Mouse (Mus musculus) liver, postnatal 0 days (tissue): ENCODE measurements at regions not wholly inside any gene's neighbourhood (a gene's known extent, or its start where the extent isn't known, plus 50 kb on each side); places are given as distances from the start of the nearest gene placed in this dataset.

Experiments
- ATAC-seq: fragments of 200-750 bp; cut with Nextera tagmentation; 2 replicates; pipeline ENCODE4 v1.8.0; 2017; ENCODE audit warnings: mild to moderate bottlenecking, moderate library complexity
- DNase-seq: peaks from one replicate; pipeline ENCODE4 v3.0.0-alpha.2; 2016
- H3K27ac ChIP-seq: fragments of 300-500 bp; sonication (generic); 2 replicates; pipeline ENCODE4 v1.5.1; 2014; ENCODE audit warnings: antibody characterized with exemption, moderate library complexity, mild to moderate bottlenecking, low read depth
- H3K27me3 ChIP-seq: fragments of 300-500 bp; sonication (generic); 2 replicates; pipeline ENCODE4 v1.6.1; 2014; ENCODE audit warnings: low read length, control low read depth, mixed read lengths; ENCODE audit not compliant: insufficient read depth
- H3K36me3 ChIP-seq: fragments of 300-500 bp; sonication (generic); replicated peaks from 2 replicates; pipeline ENCODE4 v1.6.1; 2014; ENCODE audit warnings: mild to moderate bottlenecking, control low read depth, low read length, moderate library complexity, mixed read lengths; ENCODE audit not compliant: insufficient read depth
- H3K4me1 ChIP-seq: fragments of 300-500 bp; sonication (generic); 2 replicates; pipeline ENCODE4 v1.6.1; 2014; ENCODE audit warnings: antibody characterized with exemption, mild to moderate bottlenecking, control low read depth; ENCODE audit not compliant: insufficient read depth
- H3K4me2 ChIP-seq: fragments of 300-500 bp; sonication (generic); 2 replicates; pipeline ENCODE4 v1.6.1; 2014; ENCODE audit warnings: low read depth, mild to moderate bottlenecking, low read length, moderate library complexity, mixed read lengths
- H3K4me3 ChIP-seq: fragments of 300-500 bp; sonication (generic); 2 replicates; pipeline ENCODE4 v1.5.1; 2014; ENCODE audit warnings: low read depth, low read length
- H3K9ac ChIP-seq: fragments of 300-500 bp; sonication (generic); replicated peaks from 2 replicates; pipeline ENCODE4 v1.6.1; 2014; ENCODE audit warnings: mild to moderate bottlenecking, moderate library complexity
- H3K9me3 ChIP-seq: fragments of 300-500 bp; sonication (generic); 2 replicates; pipeline ENCODE4 v1.6.1; 2016; ENCODE audit warnings: mild to moderate bottlenecking, control low read depth, low read length, mixed read lengths
- CTCF ChIP-seq: sonication (generic); IDR thresholded peaks from 2 replicates; pipeline ENCODE4 v1.5.1; 2016; ENCODE audit warnings: antibody characterized with exemption, low read depth
- EP300 ChIP-seq: IDR thresholded peaks from 2 replicates; pipeline ENCODE4 v1.6.1; 2016; ENCODE audit warnings: antibody characterized with exemption, low read depth, mild to moderate bottlenecking
- WGBS: fragments of 180-500 bp; shearing (Covaris S2); extraction: QIAGEN DNeasy Blood & Tissue Kit; methylation state at CpG from one replicate; pipeline ENCODE4 v1.1.7; 2014; ENCODE audit not compliant: insufficient replicate concordance; 5-methylcytosine and 5-hydroxymethylcytosine counted together

DNA sequence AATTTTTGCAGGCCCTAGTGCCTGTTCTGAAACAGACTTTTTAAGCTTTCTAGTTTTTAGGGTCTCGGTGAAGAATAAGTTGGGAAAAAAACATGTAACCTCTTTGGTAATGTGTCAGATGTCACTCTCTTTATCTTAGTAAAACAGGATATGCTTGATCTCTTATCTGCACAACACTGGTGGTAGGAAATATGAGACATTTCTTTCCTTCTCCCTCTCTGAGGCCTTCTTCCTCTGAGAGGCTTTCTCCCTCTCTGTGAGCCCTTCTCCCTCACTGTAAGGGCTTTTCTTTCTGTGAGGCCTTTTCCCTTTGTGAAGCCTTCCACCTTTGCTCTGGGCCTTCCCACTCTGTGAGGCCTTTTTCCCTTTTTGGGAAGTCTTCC is 708.7 kb upstream of the Slit2 start:
- Histone ChIP-seq H3K27ac (no peak overlapping the region), H3K9me3 (no peaks in the 10 kb centered on the region), H3K36me3 (no peaks in the 10 kb centered on the region), H3K27me3 (no peaks in the 10 kb centered on the region), H3K9ac (no peak overlapping the region), H3K4me1 (no peaks in the 10 kb centered on the region), H3K4me3 (no peak overlapping the region), H3K4me2 (no peak overlapping the region)
- 44% methylated on average over 1 of the region's 1 CpGs for whole genome bisulfite sequencing
- TF ChIP-seq CTCF = no peak
- no peak for TF ChIP-seq EP300
- DNase-seq = no peak
- no peak for ATAC-seq

DNA sequence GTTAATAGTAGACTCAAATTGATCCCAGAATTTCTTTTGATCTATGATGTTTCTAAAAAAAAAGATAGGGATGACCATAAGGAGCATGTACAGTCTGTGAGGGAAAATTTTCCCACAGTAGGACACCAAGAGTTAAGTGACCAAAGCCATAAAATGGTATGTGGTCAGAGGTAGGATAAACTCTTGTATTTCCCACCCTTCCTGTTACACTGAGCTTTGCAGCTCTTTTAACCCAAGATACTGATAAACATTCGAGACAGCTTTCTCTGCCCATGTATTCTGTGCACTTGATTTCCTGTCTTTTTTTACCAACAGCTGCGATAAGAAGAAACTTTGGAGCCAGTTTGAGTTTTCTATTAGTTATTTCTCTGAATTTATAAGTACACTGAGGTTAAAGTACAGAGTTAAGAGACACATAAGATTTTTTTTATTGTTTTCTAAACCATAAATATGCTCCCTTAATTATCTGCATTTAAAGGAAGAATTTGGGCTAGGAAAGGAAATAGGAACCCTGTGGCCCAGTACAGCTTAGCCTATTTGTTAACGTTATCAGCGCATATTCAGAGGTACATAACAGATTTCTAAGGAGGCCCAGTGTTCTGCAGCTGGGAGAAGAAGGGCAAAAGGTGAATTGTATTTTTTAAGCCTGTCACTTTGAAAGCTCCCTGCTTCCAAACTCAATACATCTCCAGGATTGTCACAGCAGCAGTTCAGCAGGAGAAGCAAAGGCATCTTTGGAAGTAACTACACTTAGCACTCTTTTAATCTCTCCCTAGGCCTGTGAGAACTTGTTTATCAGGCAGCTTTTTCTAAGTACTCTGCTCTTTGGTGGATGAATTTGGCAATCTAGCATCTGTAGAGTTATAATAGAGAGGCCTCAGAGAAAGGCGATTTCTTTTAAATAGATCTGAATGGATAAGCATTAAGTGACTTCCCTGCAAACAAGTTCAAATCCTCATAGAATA is 706.4 kb upstream of the Slit2 start:
- ATAC-seq (no peak), DNase-seq (no peak)
- Histone ChIP-seq H3K9ac (no peak overlapping the region), H3K27ac (no peak overlapping the region), H3K9me3 (no peaks in the 10 kb centered on the region), H3K4me2 (no peak overlapping the region), H3K4me3 (no peak overlapping the region), H3K27me3 (no peaks in the 10 kb centered on the region), H3K4me1 (no peaks in the 10 kb centered on the region), H3K36me3 (no peaks in the 10 kb centered on the region)
- TF ChIP-seq EP300 = no peak
- TF ChIP-seq CTCF = no peak
- 42% methylated on average over 5 of the region's 5 CpGs for WGBS

DNA sequence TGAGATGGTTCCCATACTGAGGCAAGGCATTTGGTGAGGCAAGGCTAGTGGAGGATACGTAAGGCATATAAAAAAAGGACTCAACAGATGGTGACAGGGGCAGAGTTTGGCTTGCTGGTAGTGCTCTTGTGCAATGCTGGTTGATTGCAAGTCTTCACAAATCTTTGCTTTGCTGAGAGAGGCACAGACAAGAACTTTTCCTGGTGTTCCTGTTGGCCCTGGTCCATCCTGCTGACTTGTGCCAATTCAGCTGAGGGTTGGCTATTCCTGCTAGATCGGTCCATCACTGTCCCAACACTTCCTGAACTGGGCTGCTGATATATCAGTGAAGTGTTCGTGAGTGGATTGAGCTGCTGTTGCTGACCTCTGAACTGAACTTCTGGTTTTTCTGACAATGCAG is 703.3 kb upstream of the Slit2 start:
- ATAC-seq = no peak
- 62% methylated on average over 3 of the region's 3 CpGs for WGBS
- TF ChIP-seq EP300 (no peak), CTCF (no peak)
- DNase-seq = no peak
- Histone ChIP-seq H3K4me1 (no peaks in the 10 kb centered on the region), H3K36me3 (no peaks in the 10 kb centered on the region), H3K27ac (no peak overlapping the region), H3K4me3 (no peak overlapping the region), H3K9ac (no peak overlapping the region), H3K27me3 (no peaks in the 10 kb centered on the region), H3K4me2 (no peak overlapping the region), H3K9me3 (no peaks in the 10 kb centered on the region)

DNA sequence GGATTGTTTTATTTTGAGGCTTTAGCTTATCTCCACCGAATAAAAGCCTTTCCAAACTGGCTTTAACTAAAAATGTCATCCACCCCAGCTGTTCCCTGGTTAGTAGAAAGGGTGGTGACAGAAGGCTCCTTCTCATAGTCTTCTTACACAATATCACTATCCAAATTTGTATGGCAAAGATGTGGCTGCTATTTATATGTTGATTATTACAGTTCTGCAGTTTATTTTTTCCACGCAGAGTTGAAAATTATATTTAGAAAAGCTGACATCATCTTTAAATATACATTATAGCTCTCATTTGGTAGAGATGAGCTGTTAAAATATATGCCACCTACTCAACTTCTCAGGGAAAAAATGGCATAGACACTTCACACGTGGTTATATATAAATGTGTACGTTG is 683.3 kb upstream of the Slit2 start:
- no peak overlapping the region for H3K4me3 ChIP-seq
- no peaks in the 10 kb centered on the region for H3K27me3 ChIP-seq
- no peaks in the 10 kb centered on the region for H3K9me3 ChIP-seq
- H3K9ac ChIP-seq = no peak overlapping the region
- H3K4me1 ChIP-seq = no peaks in the 10 kb centered on the region
- no peak overlapping the region for H3K27ac ChIP-seq
- DNase-seq (no peak), ATAC-seq (no peak)
- no peaks in the 10 kb centered on the region for H3K36me3 ChIP-seq
- H3K4me2 ChIP-seq = no peak overlapping the region
- 77% methylated on average over 4 of the region's 4 CpGs for WGBS
- TF ChIP-seq CTCF (no peak), EP300 (no peak)

DNA sequence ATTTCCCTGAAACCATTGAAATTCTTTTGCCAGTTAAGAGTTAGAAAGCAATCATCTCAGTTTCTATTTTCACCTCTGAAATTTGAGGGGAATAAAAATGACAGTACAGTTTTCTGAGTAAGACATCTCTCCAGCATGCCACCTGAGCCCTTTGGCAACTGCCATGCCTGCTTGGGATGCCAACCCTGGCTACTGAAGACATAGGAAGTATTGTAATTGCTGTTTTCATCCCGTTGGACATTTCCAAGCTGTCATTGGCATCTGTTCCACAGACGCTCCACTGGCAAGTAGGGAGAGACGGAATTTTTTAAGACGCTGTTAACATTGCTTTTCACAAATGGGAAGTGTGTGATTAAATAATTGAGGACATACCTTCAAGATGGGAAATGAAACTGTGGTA is 665.4 kb upstream of the Slit2 start:
- no peak for ATAC-seq

DNA sequence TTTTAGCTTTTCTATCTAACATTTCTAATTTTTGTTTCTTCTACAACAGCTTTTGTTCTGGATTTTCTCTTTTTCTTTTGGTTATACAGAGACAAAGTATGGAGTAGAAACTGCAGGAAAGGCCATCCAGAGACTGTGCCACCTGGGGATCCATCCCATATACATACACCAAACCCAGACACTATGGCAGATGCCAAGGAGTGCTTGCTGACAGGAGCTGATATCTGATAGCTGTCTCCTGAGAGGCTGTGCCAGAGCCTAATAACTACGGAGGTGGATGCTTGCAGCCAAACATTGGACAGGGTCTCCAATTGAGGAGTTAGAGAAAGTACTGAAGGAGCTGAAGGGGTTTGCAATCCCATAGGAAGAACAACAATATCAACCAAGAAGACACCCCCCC is 664.8 kb upstream of the Slit2 start:
- no peaks in the 10 kb centered on the region for H3K9me3 ChIP-seq
- DNase-seq = no peak
- no peaks in the 10 kb centered on the region for H3K4me1 ChIP-seq
- no peak overlapping the region for H3K9ac ChIP-seq
- WGBS = 57% methylated on average over 1 of the region's 1 CpGs
- ATAC-seq = no peak
- no peaks in the 10 kb centered on the region for H3K27me3 ChIP-seq
- H3K27ac ChIP-seq = no peak overlapping the region
- H3K4me3 ChIP-seq = no peak overlapping the region
- no peaks in the 10 kb centered on the region for H3K36me3 ChIP-seq
- TF ChIP-seq CTCF = no peak
- TF ChIP-seq EP300 = no peak
- no peak overlapping the region for H3K4me2 ChIP-seq

More for the DNA sequence above, 665.4 kb upstream of the Slit2 start:
- Histone ChIP-seq H3K27me3 (no peaks in the 10 kb centered on the region), H3K4me2 (no peak overlapping the region), H3K9ac (no peak overlapping the region), H3K4me1 (no peaks in the 10 kb centered on the region), H3K36me3 (no peaks in the 10 kb centered on the region), H3K4me3 (no peak overlapping the region), H3K9me3 (no peaks in the 10 kb centered on the region), H3K27ac (no peak overlapping the region)
- DNase-seq = no peak
- WGBS = 77% methylated on average over 4 of the region's 4 CpGs
- TF ChIP-seq CTCF (no peak), EP300 (no peak)
